Mouse (Mus musculus) ES-Bruce4 (cell line): ENCODE data around the gene Atg4b.

Experiments used
- CTCF ChIP-seq: IDR thresholded peaks from one replicate; pipeline ENCODE4 v1.8.1; 2011; ENCODE audit warnings: low read depth, low read length
- EP300 ChIP-seq: IDR thresholded peaks from 2 replicates; pipeline ENCODE4 v1.6.1; 2011; ENCODE audit warnings: low read depth, low read length; ENCODE audit not compliant: insufficient read depth
- POLR2A ChIP-seq: IDR thresholded peaks from one replicate; pipeline ENCODE4 v1.8.1; 2011; ENCODE audit warnings: low read length; ENCODE audit not compliant: insufficient read depth

GRCm38 (mm10) chr1:93753911-93754572 is 2.7 kb downstream of the Atg4b start:
- TF ChIP-seq EP300 (no peak), CTCF (no peak), POLR2A (no peak)
